Mouse (Mus musculus) spleen, adult 18-20 months (tissue): ENCODE data around the gene Med22.

Experiments
- DNase-seq, 2 experiments: peaks; one replicate each; pipeline ENCODE4 v3.0.0; 2022; ENCODE audit warnings: mixed read lengths in 2 of 2

Gene Med22

DNA sequence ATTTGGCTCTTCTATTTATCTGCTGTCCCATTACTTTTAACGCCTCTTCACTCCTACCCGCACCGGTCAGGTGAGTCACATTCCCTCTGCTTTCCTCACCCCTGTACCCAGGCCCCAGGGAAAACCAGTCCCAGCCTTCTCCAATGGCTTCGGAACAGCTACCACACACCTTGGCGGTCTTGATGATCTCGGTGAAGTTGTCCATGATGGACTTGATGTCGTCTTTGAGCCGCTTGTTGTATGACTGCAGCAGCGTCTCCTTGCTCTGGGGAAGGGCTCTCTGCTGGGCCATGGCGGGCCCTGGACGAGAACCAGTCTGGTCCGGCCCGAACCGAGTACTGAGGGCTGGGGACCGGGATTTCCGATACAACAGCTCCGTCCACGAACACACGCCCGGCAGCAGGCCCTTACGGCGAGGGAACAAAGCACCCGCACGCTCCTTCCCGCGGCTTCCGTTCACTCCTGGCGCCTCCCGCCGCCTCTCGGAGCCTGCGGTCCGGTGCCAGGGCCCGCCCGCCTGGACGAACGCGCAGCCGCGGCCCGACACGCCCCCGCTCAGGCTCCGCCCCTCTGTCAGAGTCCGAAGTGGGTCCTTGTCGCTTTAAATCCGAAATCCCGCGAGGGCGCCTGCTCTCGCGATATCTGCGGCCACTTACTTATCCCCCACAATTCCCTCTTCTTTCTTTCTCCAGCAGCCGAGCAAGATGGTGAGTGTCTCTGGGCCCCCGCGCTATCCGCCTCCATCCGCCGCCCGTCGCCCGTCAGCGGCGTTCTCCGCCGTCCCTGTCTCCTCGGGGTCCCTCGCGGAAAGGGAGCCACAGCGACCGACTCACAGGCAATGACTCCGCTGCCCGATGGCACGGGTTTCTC is at the start of gene Med22, which contains the start of gene Rpl7a:
Gene Med22, minus strand, starts transcription at position 554 of the 870 bp plus-strand sequence.
Gene Rpl7a, plus strand, starts transcription at position 641 of the 870 bp plus-strand sequence.
- peak; percentile 99 to 100 for DNase-seq

DNA sequence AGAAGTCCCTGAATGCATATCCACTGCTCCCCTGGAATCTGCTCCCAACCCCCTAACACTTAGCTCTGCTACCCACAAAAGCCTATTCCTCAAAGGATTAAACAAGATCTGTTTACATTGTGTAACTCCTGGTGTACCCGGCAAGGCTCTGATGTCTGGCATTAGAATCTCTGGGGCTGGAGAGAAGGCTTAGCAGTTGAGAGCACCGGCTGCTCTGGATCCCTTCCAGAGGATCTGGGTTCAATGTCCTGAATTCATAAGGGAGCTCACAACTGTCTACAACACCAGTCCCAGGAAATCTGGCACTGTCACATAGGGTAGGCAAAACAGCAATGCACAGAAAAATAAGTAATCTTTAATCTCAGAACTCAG is 47.0 kb upstream of the Med22 start:
- DNase-seq = no peak

- no peak for DNase-seq
Observed at GRCm38 (mm10) chr2:26956811-26957487, 46.5 kb upstream of the Med22 start.

DNA sequence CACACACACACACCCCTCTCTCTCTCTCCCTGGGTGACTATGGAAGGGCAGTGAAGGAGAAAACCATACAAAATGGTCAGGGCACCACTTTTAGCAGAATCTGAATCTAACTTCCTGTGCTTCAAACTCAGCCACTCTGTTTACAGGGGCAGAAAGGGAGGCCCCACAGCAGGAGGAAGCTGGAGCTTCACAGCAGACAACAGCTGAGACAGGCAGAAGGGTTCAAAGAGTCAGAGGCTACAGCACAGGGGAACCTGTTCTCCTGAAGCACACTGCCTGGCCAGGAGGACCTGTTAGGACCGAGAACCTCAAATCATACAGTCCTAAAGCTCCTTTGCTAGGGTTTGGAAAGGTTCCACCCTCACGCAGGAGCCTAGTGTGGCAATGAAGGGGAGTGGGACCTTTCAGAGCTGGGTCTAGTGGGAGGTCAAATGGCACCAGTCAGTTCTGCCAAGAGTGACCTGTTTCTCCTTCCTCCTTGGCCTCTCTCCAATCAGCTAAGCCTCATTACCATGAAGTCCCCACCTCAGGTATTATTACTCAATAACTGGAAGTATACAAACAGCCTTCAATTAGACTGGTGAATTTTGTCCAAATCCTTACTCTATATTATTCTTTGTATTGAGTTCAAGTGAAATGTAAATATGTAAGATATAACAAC is 44.4 kb upstream of the Med22 start:
- DNase-seq = no peak

DNA sequence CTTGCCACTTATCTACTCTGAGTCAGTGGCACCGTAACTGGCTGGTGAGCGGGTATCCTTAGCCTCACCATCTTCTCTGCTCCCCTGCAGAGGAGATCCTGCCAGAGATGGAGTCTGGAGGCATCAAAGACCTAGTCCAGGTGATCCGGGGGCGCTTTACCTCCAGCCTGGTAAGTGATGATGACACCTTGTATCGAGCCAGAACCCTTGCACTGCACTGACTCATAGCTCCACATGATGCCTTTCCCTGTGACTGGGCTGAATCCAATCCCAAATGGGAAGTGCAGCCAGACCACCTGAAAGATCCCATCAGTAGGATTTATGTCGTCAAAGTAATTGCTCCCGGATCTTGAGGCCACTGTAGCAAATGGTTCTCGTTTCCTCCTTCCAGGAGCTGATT is 42.4 kb upstream of the Med22 start:
- no peak for DNase-seq

- DNase-seq = no peak
Observed at GRCm38 (mm10) chr2:26952193-26952592, 41.7 kb upstream of the Med22 start.

- DNase-seq = no peak
Observed at GRCm38 (mm10) chr2:26951346-26951905, 40.9 kb upstream of the Med22 start.

- no peak for DNase-seq
Observed at GRCm38 (mm10) chr2:26950411-26950810, 39.9 kb upstream of the Med22 start.

- no peak for DNase-seq
Observed at GRCm38 (mm10) chr2:26943253-26943652, 32.8 kb upstream of the Med22 start.

DNA sequence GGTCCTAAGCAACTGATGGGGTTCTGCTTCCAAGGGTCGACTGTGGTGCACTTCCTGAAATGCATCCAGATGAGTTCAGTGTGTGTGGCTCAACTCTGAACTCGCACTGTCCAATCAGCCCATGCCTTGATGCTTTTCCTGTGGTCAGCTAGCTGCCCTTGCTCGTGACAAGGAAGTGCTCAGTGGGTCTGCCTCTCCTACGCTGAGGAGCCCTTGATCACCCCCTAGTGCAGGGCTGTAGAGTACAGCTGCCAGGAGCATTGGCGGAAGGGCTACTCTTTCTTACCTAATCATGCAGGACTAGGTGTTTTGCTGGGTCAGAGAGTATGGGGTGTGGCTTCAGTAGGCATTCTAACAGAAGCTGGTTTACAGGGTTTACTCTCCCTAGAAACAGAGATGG is 31.1 kb upstream of the Med22 start:
- DNase-seq = no peak

- no peak for DNase-seq
Observed at GRCm38 (mm10) chr2:26936425-26936824, 25.9 kb upstream of the Med22 start.

DNA sequence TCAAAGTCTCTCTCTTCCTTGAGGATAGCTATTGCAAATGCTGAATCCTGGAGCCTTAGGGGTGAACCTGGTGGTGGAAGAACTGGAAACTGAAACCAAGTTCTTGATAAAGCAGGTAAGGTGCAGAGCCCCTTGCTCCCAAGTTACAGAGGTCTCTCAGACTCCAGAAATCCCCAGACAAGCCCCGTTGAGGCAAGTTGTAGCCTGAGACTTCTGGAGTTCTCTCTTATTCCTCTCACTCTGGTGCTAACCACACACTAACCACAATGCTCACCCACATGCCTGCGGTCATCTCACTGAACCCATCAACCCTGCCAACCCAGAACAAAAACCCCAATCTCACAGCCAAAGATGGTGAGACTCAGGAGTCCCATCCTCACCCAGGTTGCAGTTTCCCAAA is 24.8 kb upstream of the Med22 start:
- DNase-seq = no peak

DNA sequence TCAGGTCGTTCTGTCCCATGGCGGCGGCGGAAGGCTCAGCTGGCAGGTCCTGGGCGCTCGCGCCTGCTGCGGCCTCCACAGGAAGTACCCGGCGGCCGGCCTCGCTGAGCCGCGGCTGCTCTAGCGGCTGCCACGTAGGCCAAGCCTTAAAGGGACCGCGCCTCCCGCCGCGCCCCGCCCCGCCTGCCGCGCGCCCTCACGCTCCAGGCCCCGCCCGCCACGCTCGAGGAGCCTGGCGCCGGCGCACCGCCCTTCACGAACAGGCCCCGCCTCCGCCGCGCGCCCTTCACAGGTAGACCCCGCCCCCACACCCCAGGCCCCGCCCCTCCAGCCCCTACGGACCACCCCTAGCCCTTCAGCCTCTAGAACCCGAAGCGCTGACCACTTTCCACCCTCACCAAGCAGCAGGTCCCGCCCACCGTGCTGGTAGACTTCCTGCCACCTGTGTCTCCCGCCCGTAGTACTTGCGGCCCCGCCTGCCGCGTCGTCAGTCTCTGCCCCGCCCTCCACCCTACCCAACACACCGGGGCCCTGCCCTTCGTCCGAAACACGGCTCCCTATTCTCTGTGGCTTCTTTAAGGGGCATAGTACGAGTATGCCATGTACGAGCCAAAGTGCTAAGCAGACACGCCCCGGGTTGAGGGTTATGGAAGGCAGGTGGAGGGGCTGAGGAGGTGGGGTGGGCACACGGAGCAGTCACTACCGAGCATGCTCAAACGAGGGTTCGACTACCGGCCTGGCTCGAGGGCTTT is 23.0 kb upstream of the Med22 start, which contains the start of the genes Surf4 and Stkld1:
Gene Surf4, minus strand, starts transcription at position 625 of the 752 bp plus-strand sequence.
Gene Stkld1, plus strand, starts transcription at position 744 of the 752 bp plus-strand sequence.
- DNase-seq = peak; percentile 93 to 94

GRCm38 (mm10) chr2:26932473-26933303 is 22.2 kb upstream of the Med22 start:
- no peak for DNase-seq

- peak in 1 of 2 experiments; percentile 62 for DNase-seq
Observed at GRCm38 (mm10) chr2:26930390-26930789, 19.9 kb upstream of the Med22 start.

- DNase-seq = no peak
Observed at GRCm38 (mm10) chr2:26927745-26928476, 17.4 kb upstream of the Med22 start.

- no peak for DNase-seq
Observed at GRCm38 (mm10) chr2:26921784-26922183, 11.3 kb upstream of the Med22 start.

DNA sequence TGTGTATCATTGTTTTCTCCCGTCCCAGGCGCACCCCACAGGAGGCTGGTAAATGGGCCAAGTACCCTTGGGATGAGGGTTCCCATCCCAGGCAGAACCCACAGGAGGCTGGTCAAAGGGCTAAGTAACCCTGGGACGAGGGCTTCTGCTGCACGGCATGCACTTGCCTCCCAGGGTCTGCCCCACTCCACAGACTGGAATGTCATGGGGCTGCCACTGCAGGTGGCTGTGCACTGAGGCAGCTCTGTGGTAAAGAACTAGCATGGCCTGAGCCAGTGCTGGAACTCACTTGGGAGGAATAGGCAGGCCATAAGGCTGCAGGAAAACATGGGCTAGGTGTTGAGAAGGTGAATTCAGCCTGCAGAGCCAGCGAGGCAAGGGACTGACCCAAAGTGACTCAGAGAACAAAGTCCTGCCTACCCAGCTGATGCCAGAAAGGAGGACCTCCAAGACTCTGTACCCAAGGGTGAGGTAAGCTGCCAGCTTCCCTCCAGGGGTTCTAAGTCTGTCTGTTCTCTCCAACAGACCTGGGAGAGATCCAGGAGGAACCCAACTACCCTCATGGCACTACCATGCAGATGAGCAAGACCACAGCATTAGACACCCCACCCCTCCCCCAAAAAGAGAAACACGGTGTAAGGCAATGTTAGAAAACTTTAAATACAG is 9.8 kb upstream of the Med22 start:
- DNase-seq = no peak

DNA sequence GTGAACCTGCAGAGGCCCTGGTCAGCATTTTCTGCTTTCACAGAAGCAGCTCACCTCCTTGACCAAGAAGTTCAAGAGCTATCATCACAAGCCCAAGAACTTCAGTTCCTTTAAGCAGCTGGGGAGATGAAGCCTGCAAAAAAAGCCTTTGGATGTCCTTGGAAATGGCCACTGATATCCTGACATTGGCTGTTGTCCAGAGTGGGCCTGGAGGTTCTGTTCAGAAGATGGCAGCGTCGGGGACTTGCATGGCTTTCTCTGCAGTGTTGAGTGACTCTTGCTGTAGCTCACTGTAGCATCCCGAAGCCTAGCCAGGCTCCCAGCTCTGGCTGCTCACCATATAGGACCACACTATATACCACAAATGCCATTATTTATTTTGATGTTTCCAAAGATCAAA is 9.2 kb upstream of the Med22 start:
- no peak for DNase-seq

GRCm38 (mm10) chr2:26916738-26917137 is 6.3 kb upstream of the Med22 start:
- DNase-seq = no peak
